Mouse (Mus musculus): Measurements from ENCODE around the gene Slc9a2.
"Not testable (repeated sequence)": the region's sequence is repeated elsewhere in the genome, so short reads cannot be mapped to it uniquely, and the experiment has no call there.

DNA sequence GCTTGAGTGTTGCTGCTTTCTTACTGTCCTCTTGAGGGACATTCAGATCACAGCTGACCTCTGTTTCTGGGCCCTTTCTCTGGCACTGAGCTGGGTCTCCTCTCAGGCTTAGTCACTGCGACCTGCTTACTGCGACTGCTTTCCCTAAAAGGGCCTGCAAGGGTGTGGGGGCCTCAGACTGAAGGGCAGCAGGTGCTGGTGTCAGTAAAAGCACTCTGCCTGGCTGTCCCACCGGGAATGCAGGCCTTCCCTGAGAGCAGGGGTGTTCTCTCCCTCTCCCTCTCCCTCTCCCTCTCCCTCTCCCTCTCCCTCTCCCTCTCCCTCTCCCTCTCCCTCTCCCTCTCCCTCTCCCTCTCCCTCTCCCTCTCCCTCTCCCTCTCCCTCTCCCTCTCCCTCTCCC lies 12.9 kb upstream of the Slc9a2 start:
- TF ChIP-seq CTCF (IDR thresholded peaks at IDR 0.05; ENCODE audit: control insufficient read depth, insufficient read depth, insufficient replicate concordance, low read depth, low read length); POLR2A (IDR thresholded peaks at IDR 0.05; ENCODE audit: control insufficient read depth, low read depth, low read length): not testable (repeated sequence)

Data from testis, adult 2 months (tissue).